Mouse (Mus musculus): ENCODE data around the gene S100a1. TPM values are rescaled to one million over a fixed set of nuclear protein-coding genes. Genes with fewer than 3 reads are reported as not detected.

Gene S100a1
- polyA plus RNA-seq, 1 experiment = 771 TPM

DNA sequence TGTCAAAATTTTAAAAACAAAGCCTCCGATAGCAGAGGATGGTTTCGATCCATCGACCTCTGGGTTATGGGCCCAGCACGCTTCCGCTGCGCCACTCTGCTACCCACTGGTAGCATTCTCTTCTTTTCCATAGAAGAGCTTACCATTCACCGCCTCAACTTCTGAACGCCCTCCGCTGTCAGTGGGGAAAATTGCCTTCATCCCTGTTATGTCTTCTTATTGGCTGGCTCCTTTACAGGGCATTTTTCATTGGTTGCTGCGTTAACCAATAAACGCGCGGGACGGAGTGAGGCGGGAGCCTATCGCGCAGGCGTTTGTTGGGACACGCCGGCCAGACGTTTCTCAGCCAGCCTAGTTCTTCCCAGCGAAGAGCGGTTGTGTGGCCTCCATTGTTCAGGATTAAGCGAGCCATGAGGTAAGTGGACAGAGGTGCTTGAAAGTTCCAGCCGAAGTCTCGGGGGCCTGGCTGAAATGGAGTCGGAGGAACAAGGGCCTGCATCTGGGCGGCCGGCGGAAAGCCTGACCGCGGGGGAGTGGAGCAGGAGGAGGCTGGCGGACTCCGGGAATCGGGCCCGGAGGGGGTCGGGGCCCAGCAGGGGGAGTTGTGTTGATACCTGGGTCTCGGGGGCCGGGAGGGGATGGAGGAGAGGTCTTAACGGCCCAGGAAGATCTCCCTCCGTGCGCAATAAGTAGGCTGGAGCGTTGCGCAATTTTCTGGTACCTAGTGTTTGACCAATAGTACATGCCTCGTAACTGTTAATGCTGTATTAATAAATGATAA, 38.2 kb downstream of the S100a1 start, which contains the start of gene Ilf2:
TSS of gene Ilf2 (plus strand) at position 296 of the 781 bp plus-strand sequence.
- DNase-seq = peak; percentile 98
- peak within 1 kb of the TSS; percentile 76 for H3K27ac ChIP-seq (ENCODE audit: insufficient read depth, low read depth, low read length)
- H3K4me1 ChIP-seq (ENCODE audit: control insufficient read depth, insufficient read depth, low read length) = peaks cover 4% of the 10 kb centered on the region; the same call in 1 of the 2 replicates
- peaks cover 2% of the 10 kb centered on the region; the same call in 1 of the 2 replicates for H3K36me3 ChIP-seq (ENCODE audit: control insufficient read depth, insufficient read depth, low read length)
- no peaks in the 10 kb centered on the region for H3K27me3 ChIP-seq (replicated peaks; ENCODE audit: control insufficient read depth, insufficient read depth, low read length)
- TF ChIP-seq POLR2A (IDR thresholded peaks at IDR 0.05; ENCODE audit: low read depth, low read length) = peak; percentile 46
- TF ChIP-seq CTCF (conservative IDR thresholded peaks at IDR 0.05; ENCODE audit: insufficient read depth, insufficient read length, low read depth, low read length) = peak; percentile 45
- 1% methylated on average over 45 of the region's 45 CpGs for WGBS
- H3K4me3 ChIP-seq (ENCODE audit: insufficient read depth, low read depth, low read length) = peak within 1 kb of the TSS; percentile 75

DNA sequence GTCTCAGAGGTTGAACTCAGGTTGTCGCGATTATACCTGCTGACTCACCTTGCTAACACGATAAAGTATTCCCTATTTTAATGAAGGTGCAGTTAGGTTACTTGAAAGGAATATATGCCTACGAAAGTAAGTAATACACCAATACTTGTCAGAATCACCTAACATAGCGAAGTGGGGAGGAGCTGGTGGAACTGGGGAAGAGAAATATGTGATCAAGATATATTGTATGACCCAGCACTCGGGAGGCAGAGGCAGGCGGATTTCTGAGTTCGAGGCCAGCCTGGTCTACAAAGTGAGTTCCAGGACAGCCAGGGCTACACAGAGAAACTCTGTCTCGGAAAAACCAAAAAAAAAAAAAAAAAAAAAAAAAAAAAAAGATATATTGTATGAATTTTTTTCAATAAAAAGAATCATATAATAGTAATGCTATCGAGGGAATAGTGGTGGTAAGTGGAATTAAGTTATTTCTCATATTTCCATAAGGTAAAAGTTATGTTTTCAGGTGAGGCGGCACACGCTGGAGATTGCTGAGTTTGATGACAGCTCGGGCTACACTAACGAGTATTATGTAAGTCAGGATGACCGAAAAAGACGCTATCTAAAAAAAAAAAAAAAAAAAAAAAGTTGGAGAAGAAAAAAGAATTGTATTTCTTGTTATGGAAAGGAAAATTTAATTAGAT, 38.9 kb downstream of the S100a1 start:
- TF ChIP-seq CTCF (conservative IDR thresholded peaks at IDR 0.05; ENCODE audit: insufficient read depth, insufficient read length, low read depth, low read length) (no peak), POLR2A (IDR thresholded peaks at IDR 0.05; ENCODE audit: low read depth, low read length) (no peak)
- H3K4me3 ChIP-seq (ENCODE audit: insufficient read depth, low read depth, low read length) = no peak overlapping the region
- no peaks in the 10 kb centered on the region for H3K36me3 ChIP-seq (ENCODE audit: control insufficient read depth, insufficient read depth, low read length)
- 38% methylated on average over 16 of the region's 16 CpGs for WGBS
- H3K27ac ChIP-seq (ENCODE audit: insufficient read depth, low read depth, low read length) = no peak overlapping the region
- H3K4me1 ChIP-seq (ENCODE audit: control insufficient read depth, insufficient read depth, low read length) = peaks cover 4% of the 10 kb centered on the region; the same call in 1 of the 2 replicates
- DNase-seq = no peak
- H3K27me3 ChIP-seq (replicated peaks; ENCODE audit: control insufficient read depth, insufficient read depth, low read length) = no peaks in the 10 kb centered on the region

DNA sequence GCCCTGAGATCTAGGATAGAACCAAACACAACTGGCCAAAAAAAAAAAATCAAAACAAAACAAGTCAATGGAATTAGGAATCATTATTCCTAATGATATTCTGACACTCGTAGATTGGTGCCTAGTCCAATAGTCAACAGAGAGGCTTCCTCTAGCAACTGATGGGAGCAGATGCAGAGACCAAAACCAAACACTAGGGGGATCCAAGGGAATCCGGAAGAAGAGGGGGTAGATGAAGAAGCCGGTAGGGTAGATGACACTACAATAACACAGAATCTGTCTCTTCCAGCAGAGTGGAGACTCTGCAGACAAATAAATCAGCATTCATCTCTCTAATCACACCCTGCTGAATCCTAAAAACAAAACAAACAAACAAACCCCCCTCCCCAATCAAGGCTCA, 42.0 kb downstream of the S100a1 start:
- peak; percentile 72 for DNase-seq
- H3K36me3 ChIP-seq (ENCODE audit: control insufficient read depth, insufficient read depth, low read length) = no peaks in the 10 kb centered on the region
- TF ChIP-seq CTCF (conservative IDR thresholded peaks at IDR 0.05; ENCODE audit: insufficient read depth, insufficient read length, low read depth, low read length) (peak; percentile 44), POLR2A (IDR thresholded peaks at IDR 0.05; ENCODE audit: low read depth, low read length) (no peak)
- H3K4me1 ChIP-seq (ENCODE audit: control insufficient read depth, insufficient read depth, low read length) = peaks cover 4% of the 10 kb centered on the region; the same call in 1 of the 2 replicates
- no peak overlapping the region for H3K4me3 ChIP-seq (ENCODE audit: insufficient read depth, low read depth, low read length)
- 12% methylated on average over 3 of the region's 3 CpGs for WGBS
- H3K27me3 ChIP-seq (replicated peaks; ENCODE audit: control insufficient read depth, insufficient read depth, low read length) = no peaks in the 10 kb centered on the region
- H3K27ac ChIP-seq (ENCODE audit: insufficient read depth, low read depth, low read length) = no peak overlapping the region

DNA sequence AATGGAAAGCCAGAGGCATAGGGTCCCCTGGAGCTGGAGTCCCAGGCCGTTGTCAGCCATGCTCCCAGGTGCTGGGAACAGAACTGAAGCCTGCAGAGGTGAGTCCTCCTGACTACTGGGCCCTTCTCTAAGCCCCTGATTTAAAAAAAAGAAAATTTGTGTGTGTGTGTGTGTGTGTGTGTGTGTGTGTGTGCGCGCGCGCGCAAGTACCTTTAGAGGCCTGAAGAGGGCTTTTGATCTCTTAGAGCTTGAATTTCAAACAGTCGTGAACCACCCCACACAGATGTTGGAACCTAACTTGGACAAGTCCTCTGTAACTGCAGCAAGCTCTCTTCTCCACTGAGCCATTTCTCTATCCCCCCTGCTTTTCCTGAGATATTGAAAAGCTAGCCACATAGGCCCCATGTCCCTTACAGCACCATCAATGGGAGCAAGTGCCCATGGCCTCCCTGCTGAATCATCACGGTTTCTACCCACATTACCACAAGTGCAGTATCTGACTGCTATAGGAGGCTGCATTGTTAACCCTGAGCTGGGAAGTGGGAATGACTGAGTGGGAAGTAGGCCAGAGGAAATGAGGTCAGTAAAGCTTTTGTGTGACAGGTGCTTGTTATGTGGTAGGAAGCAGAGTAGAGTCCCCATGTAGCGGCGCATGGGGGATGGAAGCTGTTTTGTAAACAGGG, 46.4 kb downstream of the S100a1 start:
- no peak for TF ChIP-seq POLR2A (IDR thresholded peaks at IDR 0.05; ENCODE audit: low read depth, low read length)
- TF ChIP-seq CTCF (conservative IDR thresholded peaks at IDR 0.05; ENCODE audit: insufficient read depth, insufficient read length, low read depth, low read length) = no peak
- no peaks in the 10 kb centered on the region for H3K36me3 ChIP-seq (ENCODE audit: control insufficient read depth, insufficient read depth, low read length)
- no peak for DNase-seq
- H3K4me1 ChIP-seq (ENCODE audit: control insufficient read depth, insufficient read depth, low read length) = no peaks in the 10 kb centered on the region
- no peak overlapping the region for H3K4me3 ChIP-seq (ENCODE audit: insufficient read depth, low read depth, low read length)
- no peaks in the 10 kb centered on the region for H3K27me3 ChIP-seq (replicated peaks; ENCODE audit: control insufficient read depth, insufficient read depth, low read length)
- 96% methylated on average over 10 of the region's 10 CpGs for WGBS
- H3K27ac ChIP-seq (ENCODE audit: insufficient read depth, low read depth, low read length) = no peak overlapping the region

DNA sequence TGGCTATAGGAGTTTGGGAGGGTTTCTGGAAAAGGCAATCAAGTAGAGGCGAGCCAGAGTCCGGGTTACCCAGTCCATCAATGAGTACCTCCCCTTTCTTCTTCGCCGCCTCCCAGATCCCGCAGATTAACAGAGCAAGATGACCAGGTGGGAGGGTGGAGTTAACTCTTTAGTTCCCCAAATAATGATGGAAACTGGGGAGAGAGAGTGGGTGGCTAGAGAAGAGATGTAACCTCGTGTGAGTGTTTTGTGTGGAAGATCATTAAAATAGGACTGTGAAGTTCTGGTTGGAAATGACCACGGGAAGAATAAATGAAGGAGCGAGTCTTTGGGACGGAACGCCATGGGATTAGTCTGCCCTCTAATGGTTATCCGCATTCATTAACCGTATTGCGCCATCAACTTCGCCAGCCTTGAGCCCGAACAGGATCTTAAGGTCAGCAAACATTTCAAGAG, 47.9 kb downstream of the S100a1 start:
- peak; percentile 86 for DNase-seq
- no peaks in the 10 kb centered on the region for H3K4me1 ChIP-seq (ENCODE audit: control insufficient read depth, insufficient read depth, low read length)
- WGBS = 0% methylated on average over 15 of the region's 15 CpGs
- H3K27me3 ChIP-seq (replicated peaks; ENCODE audit: control insufficient read depth, insufficient read depth, low read length) = no peaks in the 10 kb centered on the region
- TF ChIP-seq POLR2A (IDR thresholded peaks at IDR 0.05; ENCODE audit: low read depth, low read length) (no peak), CTCF (conservative IDR thresholded peaks at IDR 0.05; ENCODE audit: insufficient read depth, insufficient read length, low read depth, low read length) (peak; percentile 94)
- peak overlapping the region; percentile 57 for H3K4me3 ChIP-seq (ENCODE audit: insufficient read depth, low read depth, low read length)
- no peaks in the 10 kb centered on the region for H3K36me3 ChIP-seq (ENCODE audit: control insufficient read depth, insufficient read depth, low read length)
- no peak overlapping the region; the same call in 1 of the 2 replicates for H3K27ac ChIP-seq (ENCODE audit: insufficient read depth, low read depth, low read length)

GRCm38 (mm10) chr3:90465686-90466310, 48.4 kb downstream of the S100a1 start, which contains the start of gene Npr1:
Gene Npr1, minus strand, starts transcription at chr3:90465866.
- TF ChIP-seq POLR2A (IDR thresholded peaks at IDR 0.05; ENCODE audit: low read depth, low read length) = peak; percentile 48
- no peak for TF ChIP-seq CTCF (conservative IDR thresholded peaks at IDR 0.05; ENCODE audit: insufficient read depth, insufficient read length, low read depth, low read length)
- Histone ChIP-seq H3K27me3 (replicated peaks; ENCODE audit: control insufficient read depth, insufficient read depth, low read length) (no peaks in the 10 kb centered on the region), H3K36me3 (ENCODE audit: control insufficient read depth, insufficient read depth, low read length) (no peaks in the 10 kb centered on the region), H3K4me1 (ENCODE audit: control insufficient read depth, insufficient read depth, low read length) (no peaks in the 10 kb centered on the region), H3K27ac (ENCODE audit: insufficient read depth, low read depth, low read length) (peak within 1 kb of the TSS; percentile 76), H3K4me3 (ENCODE audit: insufficient read depth, low read depth, low read length) (peak within 1 kb of the TSS; percentile 82)
- DNase-seq = peak; percentile 69
- WGBS = 1% methylated on average over 40 of the region's 49 CpGs

Data from kidney, adult 2 months (tissue).